Mouse (Mus musculus) MEL (cell line): Measurements from ENCODE around the gene Tead4. TPM values are rescaled to one million over a fixed set of nuclear protein-coding genes. Genes with fewer than 3 reads are reported as not detected.

Experiments
- DNase-seq: peaks from one replicate; pipeline ENCODE4 v3.0.0; 2011; ENCODE audit warnings: low read depth, low spot score
- H3K27ac ChIP-seq: 2 replicates; pipeline ENCODE4 v1.5.1; 2012; ENCODE audit warnings: low read depth, mild to moderate bottlenecking, control low read depth, low read length, moderate library complexity; ENCODE audit not compliant: control insufficient read depth
- H3K27me3 ChIP-seq, 2 experiments: fragments of 150-350 bp in 1 of 2; sonication (generic) in 1 of 2; 2 replicates each; pipeline ENCODE4 v1.6.1; 2012; ENCODE audit warnings: low read length in 2 of 2, mild to moderate bottlenecking in 2 of 2, improper control_type of control experiment in 1 of 2, moderate library complexity in 1 of 2; ENCODE audit not compliant: insufficient read depth in 2 of 2, control insufficient read depth in 1 of 2
- H3K36me3 ChIP-seq, 2 experiments: 2 replicates each; pipeline ENCODE4 v1.6.1; 2012 to 2014; ENCODE audit warnings: low read length in 2 of 2, improper control_type of control experiment in 1 of 2, inconsistent platforms in 1 of 2, mild to moderate bottlenecking in 1 of 2; ENCODE audit not compliant: insufficient read depth in 2 of 2, control insufficient read depth in 1 of 2
- H3K4me1 ChIP-seq, 2 experiments: fragments of 150-350 bp in 1 of 2; sonication (generic) in 1 of 2; 2 replicates each; pipeline ENCODE4 v1.6.1; 2012; ENCODE audit warnings: low read length in 2 of 2, improper control_type of control experiment in 1 of 2, mild to moderate bottlenecking in 1 of 2; ENCODE audit not compliant: insufficient read depth in 2 of 2, control insufficient read depth in 1 of 2
- H3K4me3 ChIP-seq, 2 experiments: fragments of 150-350 bp in 1 of 2; sonication (generic) in 1 of 2; 2 replicates each; pipeline ENCODE4 v1.5.1; 2012; ENCODE audit warnings: low read depth in 2 of 2, low read length in 2 of 2, mild to moderate bottlenecking in 2 of 2, moderate library complexity in 2 of 2, control low read depth in 1 of 2, improper control_type of control experiment in 1 of 2; ENCODE audit not compliant: control insufficient read depth in 1 of 2, insufficient read depth in 1 of 2
- H3K79me2 ChIP-seq: 2 replicates; pipeline ENCODE4 v1.6.1; 2012; ENCODE audit warnings: mild to moderate bottlenecking, low read length, moderate library complexity; ENCODE audit not compliant: control insufficient read depth, poor library complexity, insufficient read depth
- H3K9ac ChIP-seq: 2 replicates; pipeline ENCODE4 v1.6.1; 2012; ENCODE audit warnings: low read depth, mild to moderate bottlenecking, control low read depth, low read length, moderate library complexity; ENCODE audit not compliant: control insufficient read depth, poor library complexity, severe bottlenecking
- H3K9me3 ChIP-seq: fragments of 150-350 bp; sonication (generic); replicated peaks from 2 replicates; pipeline ENCODE4 v1.6.1; 2012; ENCODE audit warnings: mild to moderate bottlenecking, low read length, improper control_type of control experiment, moderate library complexity; ENCODE audit not compliant: insufficient read depth
- CHD1 ChIP-seq: IDR thresholded peaks from 2 replicates; pipeline ENCODE4 v1.6.1; 2012; ENCODE audit warnings: low read depth, mild to moderate bottlenecking, inconsistent platforms, low read length, improper control_type of control experiment
- CTCF ChIP-seq, 3 experiments: IDR thresholded peaks in 2 of 3; conservative IDR thresholded peaks in 1 of 3; 2 replicates each; pipeline ENCODE4 v1.5.1; 2011 to 2012; ENCODE audit warnings: low read length in 3 of 3, low read depth in 2 of 3, mild to moderate bottlenecking in 2 of 3, improper control_type of control experiment in 1 of 3, inconsistent platforms in 1 of 3, mixed read lengths in 1 of 3, moderate library complexity in 1 of 3; ENCODE audit not compliant: control insufficient read depth in 1 of 3, insufficient read depth in 1 of 3, poor library complexity in 1 of 3, severe bottlenecking in 1 of 3
- ELF1 ChIP-seq: IDR thresholded peaks from 2 replicates; pipeline ENCODE4 v1.6.1; 2014; ENCODE audit warnings: low read depth, mild to moderate bottlenecking, inconsistent platforms, low read length, improper control_type of control experiment, moderate library complexity
- EP300 ChIP-seq, 2 experiments: IDR thresholded peaks; 2 replicates each; pipeline ENCODE4 v1.6.1; 2011; ENCODE audit warnings: improper control_type of control experiment in 2 of 2, low read length in 2 of 2, low read depth in 1 of 2, mild to moderate bottlenecking in 1 of 2
- ETS1 ChIP-seq: IDR thresholded peaks from 2 replicates; pipeline ENCODE4 v1.6.1; 2012; ENCODE audit warnings: low read depth, mild to moderate bottlenecking, inconsistent platforms, low read length, improper control_type of control experiment, moderate library complexity
- HCFC1 ChIP-seq: IDR thresholded peaks from 2 replicates; pipeline ENCODE4 v1.6.1; 2012; ENCODE audit warnings: low read depth, mild to moderate bottlenecking, inconsistent platforms, low read length, improper control_type of control experiment, moderate library complexity
- NRF1 ChIP-seq: IDR thresholded peaks from 2 replicates; pipeline ENCODE4 v1.6.1; 2014; ENCODE audit warnings: low read depth, mild to moderate bottlenecking, inconsistent platforms, low read length, improper control_type of control experiment, moderate library complexity; ENCODE audit not compliant: poor library complexity, insufficient read depth, severe bottlenecking
- POLR2A ChIP-seq, 2 experiments: IDR thresholded peaks; 2 replicates each; pipeline ENCODE4 v1.6.1; 2011 to 2012; ENCODE audit warnings: low read length in 2 of 2, mild to moderate bottlenecking in 2 of 2, control low read depth in 1 of 2, improper control_type of control experiment in 1 of 2, low read depth in 1 of 2, moderate library complexity in 1 of 2; ENCODE audit not compliant: control insufficient read depth in 1 of 2, insufficient read depth in 1 of 2, poor library complexity in 1 of 2
- POLR2AphosphoS5 ChIP-seq: IDR thresholded peaks from 2 replicates; pipeline ENCODE4 v1.6.1; 2012; ENCODE audit warnings: low read depth, borderline replicate concordance, mild to moderate bottlenecking, inconsistent platforms, low read length, moderate library complexity, mixed read lengths
- RAD21 ChIP-seq: IDR thresholded peaks from 2 replicates; pipeline ENCODE4 v1.6.1; 2011; ENCODE audit warnings: mild to moderate bottlenecking, low read depth, low read length, improper control_type of control experiment
- SIN3A ChIP-seq: IDR thresholded peaks from 2 replicates; pipeline ENCODE4 v1.6.1; 2012; ENCODE audit warnings: low read length, improper control_type of control experiment, inconsistent platforms
- SMC3 ChIP-seq: IDR thresholded peaks from 2 replicates; pipeline ENCODE4 v1.6.1; 2011; ENCODE audit warnings: low read depth, low read length, improper control_type of control experiment
- ZC3H11A ChIP-seq: IDR thresholded peaks from 2 replicates; pipeline ENCODE4 v1.6.1; 2012; ENCODE audit warnings: low read depth, mild to moderate bottlenecking, inconsistent platforms, low read length, improper control_type of control experiment
- ZNF384 ChIP-seq: IDR thresholded peaks from 2 replicates; pipeline ENCODE4 v1.6.1; 2012; ENCODE audit warnings: low read depth, mild to moderate bottlenecking, inconsistent platforms, low read length, improper control_type of control experiment
- polyA plus RNA-seq, 2 experiments: library from polyadenylated mRNA; stranded (reverse) in 1 of 2; unstranded in 1 of 2; fragments of >175 nt in 1 of 2; fragments of >200 nt in 1 of 2; gene quantifications; 2 replicates each; pipeline versions ENCODE4 v1.2.1 to v1.2.4; 2012; ENCODE audit warnings: low replicate concordance in 2 of 2, low read depth in 1 of 2; ENCODE audit not compliant: insufficient read length in 2 of 2, insufficient read depth in 1 of 2, missing spikeins in 1 of 2
- total RNA-seq: library from RNA; depleted of rRNA; stranded (reverse); fragments of 300-350 nt; gene quantifications from 2 replicates; pipeline ENCODE4 v1.2.3, GENCODE M21; 2012

Gene Tead4
- total and polyA plus RNA-seq, 3 experiments, result not detected

- no peak overlapping the region for H3K27ac ChIP-seq
These were observed 99.6 kb downstream of the Tead4 start for GRCm38 (mm10) chr6:128200847-128201640.

GRCm38 (mm10) chr6:128200116-128200846 is 100.3 kb downstream of the Tead4 start:
- no peaks in the 10 kb centered on the region for H3K27me3 ChIP-seq
- no peaks in the 10 kb centered on the region for H3K79me2 ChIP-seq
- H3K4me3 ChIP-seq, result peak overlapping the region; percentile 66 to 82
- H3K36me3 ChIP-seq, result no peaks in the 10 kb centered on the region
- H3K4me1 ChIP-seq, result no peaks in the 10 kb centered on the region
- no peak overlapping the region for H3K27ac ChIP-seq
- no peak for TF ChIP-seq POLR2AphosphoS5
- 0 out of 2 replicates have a peak, but pooled peaks have one; percentile 18 for TF ChIP-seq ELF1
- TF ChIP-seq POLR2A (IDR thresholded peaks at IDR 0.05; ENCODE audit: control insufficient read depth in 1 of 2, insufficient read depth in 1 of 2, low read depth in 1 of 2, low read length in 2 of 2, poor library complexity in 1 of 2), result peak; percentile 51 to 60; a peak in 3 of 4 replicates
- TF ChIP-seq NRF1, result 0 out of 2 replicates have a peak, but pooled peaks have one; percentile 10
- TF ChIP-seq ZNF384, result no peak
- no peak for TF ChIP-seq HCFC1
- peak; percentile 89 for DNase-seq
- peak overlapping the region; percentile 58 for H3K9ac ChIP-seq
- H3K9me3 ChIP-seq, result no peaks in the 10 kb centered on the region

More at GRCm38 (mm10) chr6:128200847-128201640, 99.6 kb downstream of the Tead4 start:
- Histone ChIP-seq H3K36me3 (no peaks in the 10 kb centered on the region), H3K79me2 (no peaks in the 10 kb centered on the region)
- TF ChIP-seq ETS1 (0 out of 2 replicates have a peak, but pooled peaks have one; percentile 36), HCFC1 (0 out of 2 replicates have a peak, but pooled peaks have one; percentile 8), EP300 (IDR thresholded peaks at IDR 0.05; ENCODE audit: low read depth in 1 of 2, low read length in 2 of 2) (no peak), RAD21 (peak; percentile 19), ZC3H11A (0 out of 2 replicates have a peak, but pooled peaks have one; percentile 6), SMC3 (peak; percentile 37), CTCF (IDR thresholded peaks at IDR 0.05 in 2 of 3, conservative IDR thresholded peaks at IDR 0.05 in 1 of 3; ENCODE audit: control insufficient read depth in 1 of 3, insufficient read depth in 1 of 3, low read depth in 2 of 3, low read length in 3 of 3, poor library complexity in 1 of 3, severe bottlenecking in 1 of 3) (peak; percentile 48 to 53 (median 48)), CHD1 (no peak), SIN3A (peak; percentile 31; the same call in 1 of the 2 replicates)
- TF ChIP-seq, all 39 proteins: peak for 7
- H3K9ac ChIP-seq, result peak overlapping the region; percentile 44
- DNase-seq, result peak; percentile 62
- no peaks in the 10 kb centered on the region for H3K27me3 ChIP-seq
- H3K4me3 ChIP-seq, result peak overlapping the region; percentile 66 to 70
- no peaks in the 10 kb centered on the region for H3K4me1 ChIP-seq
- H3K9me3 ChIP-seq, result no peaks in the 10 kb centered on the region
